24 mouse cellular contexts compared by ENCODE assay signal in the genomic region with DNA sequence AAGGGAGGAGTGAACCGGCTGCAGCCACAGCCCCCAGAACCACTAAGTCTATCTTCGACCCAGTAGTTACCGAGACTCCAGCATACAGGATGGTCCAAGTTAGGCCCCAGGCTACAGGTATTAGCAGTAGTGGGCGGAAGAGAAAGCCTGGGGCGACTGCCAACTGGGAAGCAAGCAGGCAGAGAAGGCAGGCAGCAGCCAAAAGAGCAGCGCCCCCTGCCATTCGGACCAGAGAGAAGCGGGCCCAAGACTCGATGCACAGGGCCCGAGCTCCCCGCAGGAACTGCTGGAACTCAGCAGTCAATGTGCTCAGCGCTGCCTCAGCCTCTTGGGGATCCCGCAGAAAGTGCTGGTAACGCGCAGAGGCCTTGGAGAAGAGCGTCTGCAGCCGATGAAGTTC. TPM values are rescaled to one million over a fixed set of nuclear protein-coding genes. Genes with fewer than 3 reads are reported as not detected.
A peak's percentile ranks its signal among the peaks of the same experiment; 100 is the strongest.
DNase-seq lines count a peak whose midpoint lies in the region; ATAC-seq and TF ChIP-seq lines count a peak whose summit lies in the region.
"Had no signal": no experiment of that assay in that cellular context is flagged by ENCODE, and none has a peak within 500 bp of the region (broad histone marks: within the 10 kb centered on the region; RNA-seq: fewer than 3 reads in every experiment).

No protein-coding gene starts in this region.

- TF ChIP-seq EP300 in ES-Bruce4 (IDR thresholded peaks at IDR 0.05; ENCODE audit: insufficient read depth, low read depth, low read length) = no peak

- DNase-seq in forebrain, postnatal 0 days = no peak
- DNase-seq in 3T3-L1 (ENCODE audit: low read depth, low spot score) = peak; percentile 22
- DNase-seq in R1 (ENCODE audit: low read depth, low spot score) = peak; percentile 75
- no peak for DNase-seq in spleen, postnatal 10 days (ENCODE audit: low spot score in 2 of 2)
- DNase-seq in gastrocnemius, postnatal 14 days = no peak
- no peak for DNase-seq in frontal cortex, postnatal 14 days (ENCODE audit: low spot score in 2 of 2)
- DNase-seq: adrenal gland, adult 2 months; adrenal gland, postnatal 25 days; cerebellum, adult 11-12 months; cerebellum, adult 9-11 months; embryo, embryonic 11 days; gastrocnemius, postnatal 25 days; kidney, adult 2 months had no signal

- no peaks in the 10 kb centered on the region for H3K9me3 ChIP-seq in forebrain, postnatal 0 days (ENCODE audit: low read length)
- H3K9me3 ChIP-seq in forebrain, embryonic 12.5 days = no peaks in the 10 kb centered on the region
- no peaks in the 10 kb centered on the region for H3K9me3 ChIP-seq in ES-Bruce4 (replicated peaks; ENCODE audit: control insufficient read depth, insufficient read depth, low read length, poor library complexity, severe bottlenecking)
- H3K9me3 ChIP-seq: embryonic facial prominence, embryonic 15.5 days; forebrain, embryonic 10.5 days; forebrain, embryonic 15.5 days; heart, embryonic 12.5 days; hindbrain, embryonic 10.5 days; intestine, embryonic 15.5 days had no signal

- 65% methylated on average over 17 of the region's 17 CpGs for WGBS in forebrain, postnatal 0 days
- WGBS in forebrain, embryonic 12.5 days = 65% methylated on average over 17 of the region's 17 CpGs

- no peak overlapping the region for H3K9ac ChIP-seq in forebrain, postnatal 0 days
- no peak overlapping the region for H3K9ac ChIP-seq in forebrain, embryonic 12.5 days
- peak overlapping the region; percentile 21 for H3K9ac ChIP-seq in ES-Bruce4 (ENCODE audit: low read depth, poor library complexity, severe bottlenecking)
- H3K9ac ChIP-seq: embryonic facial prominence, embryonic 15.5 days; forebrain, embryonic 15.5 days; heart, embryonic 12.5 days; hindbrain, embryonic 14.5 days; intestine, embryonic 15.5 days had no signal

- no peak for ATAC-seq in forebrain, postnatal 0 days
- ATAC-seq in forebrain, embryonic 12.5 days (ENCODE audit: low FRiP score) = no peak
- ATAC-seq: activated CD4-positive, CD25-positive, alpha-beta regulatory T cell, adult 4 months; forebrain, embryonic 15.5 days; intestine, embryonic 15.5 days had no signal

- H3K4me2 ChIP-seq in forebrain, postnatal 0 days (ENCODE audit: low read depth) = no peak overlapping the region
- H3K4me2 ChIP-seq in forebrain, embryonic 12.5 days = no peak overlapping the region
- H3K4me2 ChIP-seq: embryonic facial prominence, embryonic 15.5 days; forebrain, embryonic 15.5 days; heart, embryonic 12.5 days; hindbrain, embryonic 14.5 days; intestine, embryonic 15.5 days had no signal

- no peak overlapping the region for H3K4me3 ChIP-seq in forebrain, postnatal 0 days (ENCODE audit: low read depth, low read length)
- H3K4me3 ChIP-seq in forebrain, embryonic 12.5 days (replicated peaks) = no peak overlapping the region
- H3K4me3 ChIP-seq in ES-Bruce4 (ENCODE audit: low read depth, low read length) = no peak overlapping the region
- H3K4me3 ChIP-seq: embryonic facial prominence, embryonic 15.5 days; erythroblast, embryonic 14.5 days; forebrain, embryonic 10.5 days; forebrain, embryonic 15.5 days; heart, embryonic 12.5 days; hindbrain, embryonic 10.5 days; intestine, embryonic 15.5 days had no signal

- H3K27ac ChIP-seq in forebrain, postnatal 0 days (ENCODE audit: low read depth, low read length) = no peak overlapping the region
- no peak overlapping the region for H3K27ac ChIP-seq in forebrain, embryonic 12.5 days
- H3K27ac ChIP-seq in ES-Bruce4 (ENCODE audit: insufficient read depth, low read length) = no peak overlapping the region; the same call in 1 of the 2 replicates
- H3K27ac ChIP-seq: embryonic facial prominence, embryonic 15.5 days; forebrain, embryonic 10.5 days; forebrain, embryonic 15.5 days; hindbrain, embryonic 10.5 days; hindbrain, embryonic 14.5 days; intestine, embryonic 15.5 days had no signal

- TF ChIP-seq POLR2A in ES-Bruce4 (IDR thresholded peaks at IDR 0.05; ENCODE audit: insufficient read depth, low read length) = no peak

- intact Hi-C loops in gastrocnemius, postnatal 14 days (cut with DNase I; ENCODE audit: low total_unique reads) = no loop called here

- TF ChIP-seq CTCF in forebrain, postnatal 0 days (IDR thresholded peaks at IDR 0.05; ENCODE audit: low read depth) = 0 out of 2 replicates have a peak, but pooled peaks have one; percentile 3
- TF ChIP-seq CTCF in ES-Bruce4 (IDR thresholded peaks at IDR 0.05; ENCODE audit: low read depth, low read length) = peak; percentile 40

- peaks cover 61% of the 10 kb centered on the region for H3K36me3 ChIP-seq in forebrain, postnatal 0 days (ENCODE audit: insufficient read depth)
- H3K36me3 ChIP-seq in forebrain, embryonic 12.5 days (replicated peaks) = peaks cover 74% of the 10 kb centered on the region
- peaks cover 32% of the 10 kb centered on the region for H3K36me3 ChIP-seq in ES-Bruce4 (ENCODE audit: control insufficient read depth, insufficient read depth, low read length, poor library complexity, severe bottlenecking)

- no peaks in the 10 kb centered on the region for H3K27me3 ChIP-seq in forebrain, postnatal 0 days (ENCODE audit: insufficient read depth, low read length)
- H3K27me3 ChIP-seq in forebrain, embryonic 12.5 days = no peaks in the 10 kb centered on the region
- no peaks in the 10 kb centered on the region for H3K27me3 ChIP-seq in ES-Bruce4 (ENCODE audit: control insufficient read depth, insufficient read depth, low read length, poor library complexity, severe bottlenecking)
- H3K27me3 ChIP-seq: embryonic facial prominence, embryonic 15.5 days; forebrain, embryonic 15.5 days; heart, embryonic 12.5 days; intestine, embryonic 15.5 days had no signal

- H3K4me1 ChIP-seq in forebrain, postnatal 0 days (ENCODE audit: insufficient read depth) = peaks cover 10% of the 10 kb centered on the region
- H3K4me1 ChIP-seq in forebrain, embryonic 12.5 days = peaks cover 16% of the 10 kb centered on the region
- H3K4me1 ChIP-seq in ES-Bruce4 (ENCODE audit: control insufficient read depth, insufficient read depth, low read length) = peaks cover 2% of the 10 kb centered on the region

RNA-seq across cellular contexts. Expression of a gene that starts 4.3 kb away (rescaled TPM):
- 15.6 and 20.3 TPM in 2 replicates for total RNA-seq in forebrain, postnatal 0 days (2014; rRNA removed)
- 16.5 and 21.9 TPM in 2 replicates for polyA plus RNA-seq in forebrain, postnatal 0 days (2015; fragmentation: Nextera tagmentation; extraction: Ambion mirVana)
- 24.9 and 26.7 TPM in 2 replicates for polyA plus RNA-seq in forebrain, embryonic 12.5 days (2016; fragmentation: Nextera tagmentation; extraction: Ambion mirVana)
- polyA plus RNA-seq in ES-Bruce4 (2011; ENCODE audit: insufficient read depth, insufficient read length, low read depth, missing spikeins) = 22.3 and 25.5 TPM in 2 replicates
- 1 to 10 TPM; 5.4 to 6.5 TPM for total RNA-seq in gastrocnemius, postnatal 14 days (2021)

RNA-seq across cellular contexts. Expression of a gene that starts 10.2 kb away (rescaled TPM):
- total RNA-seq in forebrain, postnatal 0 days (2014; rRNA removed) = 94.4 and 120 TPM in 2 replicates
- 233 and 240 TPM in 2 replicates for polyA plus RNA-seq in forebrain, postnatal 0 days (2015; fragmentation: Nextera tagmentation; extraction: Ambion mirVana)
- 308 and 324 TPM in 2 replicates for polyA plus RNA-seq in forebrain, embryonic 12.5 days (2016; fragmentation: Nextera tagmentation; extraction: Ambion mirVana)
- 177 and 187 TPM in 2 replicates for polyA plus RNA-seq in ES-Bruce4 (2011; ENCODE audit: insufficient read depth, insufficient read length, low read depth, missing spikeins)
- total RNA-seq in gastrocnemius, postnatal 14 days (2021) = 10 to 100 TPM; 82.9 to 84.8 TPM

RNA-seq across cellular contexts. Expression of a gene that starts 11.0 kb away (rescaled TPM):
- 12.8 and 21.8 TPM in 2 replicates for total RNA-seq in forebrain, postnatal 0 days (2014; rRNA removed)
- 10.9 and 12.4 TPM in 2 replicates for polyA plus RNA-seq in forebrain, postnatal 0 days (2015; fragmentation: Nextera tagmentation; extraction: Ambion mirVana)
- polyA plus RNA-seq in forebrain, embryonic 12.5 days (2016; fragmentation: Nextera tagmentation; extraction: Ambion mirVana) = 21.6 and 26.7 TPM in 2 replicates
- polyA plus RNA-seq in ES-Bruce4 (2011; ENCODE audit: insufficient read depth, insufficient read length, low read depth, missing spikeins) = 12.8 and 13.8 TPM in 2 replicates
- 1 to 10 TPM; 2.2 to 2.6 TPM for total RNA-seq in gastrocnemius, postnatal 14 days (2021)

RNA-seq across cellular contexts. Expression of a gene that starts 21.0 kb away (rescaled TPM):
- 221 and 255 TPM in 2 replicates for total RNA-seq in forebrain, postnatal 0 days (2014; rRNA removed)
- 357 and 443 TPM in 2 replicates for polyA plus RNA-seq in forebrain, postnatal 0 days (2015; fragmentation: Nextera tagmentation; extraction: Ambion mirVana)
- polyA plus RNA-seq in forebrain, embryonic 12.5 days (2016; fragmentation: Nextera tagmentation; extraction: Ambion mirVana) = 640 and 653 TPM in 2 replicates
- polyA plus RNA-seq in ES-Bruce4 (2011; ENCODE audit: insufficient read depth, insufficient read length, low read depth, missing spikeins) = 384 and 390 TPM in 2 replicates
- 100 to 1,000 TPM; 260 to 262 TPM for total RNA-seq in gastrocnemius, postnatal 14 days (2021)

RNA-seq across cellular contexts. Expression of a gene that starts 24.7 kb away (rescaled TPM):
- total RNA-seq in forebrain, postnatal 0 days (2014; rRNA removed) = 35.7 and 42.3 TPM in 2 replicates
- 23.4 and 30.9 TPM in 2 replicates for polyA plus RNA-seq in forebrain, postnatal 0 days (2015; fragmentation: Nextera tagmentation; extraction: Ambion mirVana)
- polyA plus RNA-seq in forebrain, embryonic 12.5 days (2016; fragmentation: Nextera tagmentation; extraction: Ambion mirVana) = 40.3 and 40.6 TPM in 2 replicates
- 11.0 and 13.2 TPM in 2 replicates for polyA plus RNA-seq in ES-Bruce4 (2011; ENCODE audit: insufficient read depth, insufficient read length, low read depth, missing spikeins)
- total RNA-seq in gastrocnemius, postnatal 14 days (2021) = 10 to 100 TPM; 25.1 to 27.8 TPM

Comparison
In these comparisons a context has a peak if more than half of its experiments do, and no peak if none do; other contexts are left out.
1. DNase-seq: peak in 3T3-L1 (single experiment) and R1 (single experiment); none in forebrain, postnatal 0 days (single experiment), spleen, postnatal 10 days (0 of 2), gastrocnemius, postnatal 14 days (single experiment) and frontal cortex, postnatal 14 days (0 of 2).